In genomic region chr8:46445964-46446915, GRCm38 (mm10) we compare ENCODE assay signal across 12 mouse cellular contexts. TPM values are rescaled to one million over a fixed set of nuclear protein-coding genes. Genes with fewer than 3 reads are reported as not detected.
DNase-seq lines count a peak whose midpoint lies in the region; ATAC-seq and TF ChIP-seq lines count a peak whose summit lies in the region.
"Had no signal": no experiment of that assay in that cellular context is flagged by ENCODE, and none has a peak within 500 bp of the region (broad histone marks: within the 10 kb centered on the region; RNA-seq: fewer than 3 reads in every experiment).

No protein-coding gene starts in this region.

- H3K4me1 ChIP-seq in intestine, embryonic 15.5 days (replicated peaks) = 0 out of 2 replicates have a peak, but pooled peaks cover 4% of the 10 kb centered on the region
- H3K4me1 ChIP-seq in cerebellum, adult 2 months (ENCODE audit: control insufficient read depth, insufficient read depth, low read length) = no peaks in the 10 kb centered on the region
- H3K4me1 ChIP-seq: forebrain, embryonic 13.5 days had no signal

- no peak for TF ChIP-seq POLR2A in cerebellum, adult 2 months (IDR thresholded peaks at IDR 0.05; ENCODE audit: borderline replicate concordance, insufficient read depth, low read length)

- H3K4me2 ChIP-seq in intestine, embryonic 15.5 days (replicated peaks) = peak overlapping the region; percentile 30
- H3K4me2 ChIP-seq: forebrain, embryonic 13.5 days had no signal

- no peak overlapping the region for H3K4me3 ChIP-seq in intestine, embryonic 15.5 days (replicated peaks)
- no peak overlapping the region for H3K4me3 ChIP-seq in cerebellum, adult 2 months (replicated peaks; ENCODE audit: insufficient read depth, low read depth, low read length)
- H3K4me3 ChIP-seq: forebrain, embryonic 13.5 days had no signal

- WGBS in intestine, embryonic 15.5 days = 22% methylated on average over 12 of the region's 12 CpGs
- 50% methylated on average over 12 of the region's 12 CpGs for WGBS in cerebellum, adult 2 months

- H3K27ac ChIP-seq in intestine, embryonic 15.5 days = peak overlapping the region; percentile 88
- H3K27ac ChIP-seq in cerebellum, adult 2 months (ENCODE audit: insufficient read depth, low read length) = no peak overlapping the region
- H3K27ac ChIP-seq: forebrain, embryonic 13.5 days had no signal

- H3K36me3 ChIP-seq in intestine, embryonic 15.5 days = no peaks in the 10 kb centered on the region

- H3K9me3 ChIP-seq in intestine, embryonic 15.5 days = no peaks in the 10 kb centered on the region
- H3K9me3 ChIP-seq: forebrain, embryonic 13.5 days had no signal

- no peaks in the 10 kb centered on the region for H3K27me3 ChIP-seq in intestine, embryonic 15.5 days (replicated peaks)
- H3K27me3 ChIP-seq in cerebellum, adult 2 months (ENCODE audit: control insufficient read depth, insufficient read depth, low read length) = no peaks in the 10 kb centered on the region
- H3K27me3 ChIP-seq: forebrain, embryonic 13.5 days had no signal

- TF ChIP-seq CTCF in cerebellum, adult 2 months (IDR thresholded peaks at IDR 0.05; ENCODE audit: borderline replicate concordance, insufficient read depth, low read depth, low read length) = no peak

- no peak overlapping the region for H3K9ac ChIP-seq in intestine, embryonic 15.5 days
- H3K9ac ChIP-seq: forebrain, embryonic 13.5 days had no signal

- ATAC-seq in intestine, embryonic 15.5 days = peak; percentile 91
- peak; percentile 77 for ATAC-seq in megakaryocyte-erythroid progenitor cell, adult 5-6 weeks (replicated peaks; ENCODE audit: low FRiP score, low TSS enrichment, poor library complexity, severe bottlenecking)
- ATAC-seq: forebrain, embryonic 13.5 days; hindbrain, embryonic 16.5 days had no signal

- peak; percentile 19 for DNase-seq in kidney, adult 11 months
- no peak for DNase-seq in kidney, adult 8-10 months
- peak; percentile 42 for DNase-seq in NIH3T3 (ENCODE audit: low read depth)
- no peak for DNase-seq in thymus, postnatal 25 days
- no peak for DNase-seq in cerebellum, adult 2 months
- DNase-seq in layer of hippocampus, adult 8-10 months (ENCODE audit: low spot score in 2 of 2) = no peak
- DNase-seq: cerebellum, adult 8-10 months; right cerebral cortex, postnatal 4 days had no signal

RNA-seq across cellular contexts. Expression of gene Acsl1, which starts 24.6 kb away (rescaled TPM):
- polyA plus RNA-seq in intestine, embryonic 15.5 days (2015; fragmentation: Nextera tagmentation; extraction: Ambion mirVana) = 40.1 and 40.3 TPM in 2 replicates
- total RNA-seq in megakaryocyte-erythroid progenitor cell, adult 5-6 weeks (2014; fragmentation: Nextera tagmentation) = 85.5 and 104 TPM in 2 replicates
- total RNA-seq in megakaryocyte-erythroid progenitor cell, adult 5-6 weeks (2017) = 139 and 157 TPM in 2 replicates
- polyA plus RNA-seq in cerebellum, adult 2 months (2012; rRNA removed) = 47.7 and 51.1 TPM in 2 replicates
- total RNA-seq in layer of hippocampus, adult 8-10 months (2022) = 10 to 100 TPM; 40.6 to 49.2 (median 47.4) TPM

Comparison
In these comparisons a context has a peak if more than half of its experiments do, and no peak if none do; other contexts are left out.
1. DNase-seq: peak in kidney, adult 11 months (single experiment) and NIH3T3 (single experiment); none in kidney, adult 8-10 months (0 of 2), thymus, postnatal 25 days (single experiment), cerebellum, adult 2 months (0 of 2) and layer of hippocampus, adult 8-10 months (0 of 2).